Mouse (Mus musculus): ENCODE data around the gene Atxn10.

The Atxn10 gene

GRCm38 (mm10) chr15:85404739-85405138 is 68.7 kb downstream of the Atxn10 start:
- no peaks in the 10 kb centered on the region for H3K27me3 ChIP-seq (ENCODE audit: control insufficient read depth, insufficient read depth, low read length, poor library complexity, severe bottlenecking)
- no peak for DNase-seq (ENCODE audit: low read depth, low spot score)
- H3K36me3 ChIP-seq (ENCODE audit: control insufficient read depth, insufficient read depth, low read length, poor library complexity, severe bottlenecking), result peaks cover 2% of the 10 kb centered on the region; the same call in 1 of the 2 replicates

GRCm38 (mm10) chr15:85405567-85405966 is 69.5 kb downstream of the Atxn10 start:
- H3K27me3 ChIP-seq (ENCODE audit: control insufficient read depth, insufficient read depth, low read length, poor library complexity, severe bottlenecking), result no peaks in the 10 kb centered on the region
- H3K36me3 ChIP-seq (ENCODE audit: control insufficient read depth, insufficient read depth, low read length, poor library complexity, severe bottlenecking), result peaks cover 2% of the 10 kb centered on the region; the same call in 1 of the 2 replicates
- DNase-seq (ENCODE audit: low read depth, low spot score), result no peak

- Histone ChIP-seq H3K36me3 (ENCODE audit: control insufficient read depth, insufficient read depth, low read length, poor library complexity, severe bottlenecking) (no peaks in the 10 kb centered on the region), H3K27me3 (ENCODE audit: control insufficient read depth, insufficient read depth, low read length, poor library complexity, severe bottlenecking) (no peaks in the 10 kb centered on the region)
- no peak for DNase-seq (ENCODE audit: low read depth, low spot score)
These were observed 70.8 kb downstream of the Atxn10 start for GRCm38 (mm10) chr15:85406846-85407245.

- no peaks in the 10 kb centered on the region for H3K27me3 ChIP-seq (ENCODE audit: control insufficient read depth, insufficient read depth, low read length, poor library complexity, severe bottlenecking)
- no peaks in the 10 kb centered on the region for H3K36me3 ChIP-seq (ENCODE audit: control insufficient read depth, insufficient read depth, low read length, poor library complexity, severe bottlenecking)
- no peak for DNase-seq (ENCODE audit: low read depth, low spot score)
These were observed 71.3 kb downstream of the Atxn10 start for GRCm38 (mm10) chr15:85407342-85407741.

- peak; percentile 41 for DNase-seq (ENCODE audit: low read depth, low spot score)
- Histone ChIP-seq H3K36me3 (ENCODE audit: control insufficient read depth, insufficient read depth, low read length, poor library complexity, severe bottlenecking) (no peaks in the 10 kb centered on the region), H3K27me3 (ENCODE audit: control insufficient read depth, insufficient read depth, low read length, poor library complexity, severe bottlenecking) (no peaks in the 10 kb centered on the region)
These were observed 72.7 kb downstream of the Atxn10 start for GRCm38 (mm10) chr15:85408790-85409189.

GRCm38 (mm10) chr15:85409245-85409783 is 73.3 kb downstream of the Atxn10 start:
- Histone ChIP-seq H3K27me3 (ENCODE audit: control insufficient read depth, insufficient read depth, low read length, poor library complexity, severe bottlenecking) (no peaks in the 10 kb centered on the region), H3K36me3 (ENCODE audit: control insufficient read depth, insufficient read depth, low read length, poor library complexity, severe bottlenecking) (no peaks in the 10 kb centered on the region)
- no peak for DNase-seq (ENCODE audit: low read depth, low spot score)

GRCm38 (mm10) chr15:85409836-85410235 is 73.8 kb downstream of the Atxn10 start:
- no peak for DNase-seq (ENCODE audit: low read depth, low spot score)
- H3K36me3 ChIP-seq (ENCODE audit: control insufficient read depth, insufficient read depth, low read length, poor library complexity, severe bottlenecking), result no peaks in the 10 kb centered on the region
- no peaks in the 10 kb centered on the region for H3K27me3 ChIP-seq (ENCODE audit: control insufficient read depth, insufficient read depth, low read length, poor library complexity, severe bottlenecking)

GRCm38 (mm10) chr15:85414620-85415019 is 78.6 kb downstream of the Atxn10 start:
- DNase-seq (ENCODE audit: low read depth, low spot score), result no peak
- H3K36me3 ChIP-seq (ENCODE audit: control insufficient read depth, insufficient read depth, low read length, poor library complexity, severe bottlenecking), result no peaks in the 10 kb centered on the region
- no peaks in the 10 kb centered on the region for H3K27me3 ChIP-seq (ENCODE audit: control insufficient read depth, insufficient read depth, low read length, poor library complexity, severe bottlenecking)

GRCm38 (mm10) chr15:85420686-85421085 is 84.6 kb downstream of the Atxn10 start:
- no peak for DNase-seq (ENCODE audit: low read depth, low spot score)
- Histone ChIP-seq H3K36me3 (ENCODE audit: control insufficient read depth, insufficient read depth, low read length, poor library complexity, severe bottlenecking) (no peaks in the 10 kb centered on the region), H3K27me3 (ENCODE audit: control insufficient read depth, insufficient read depth, low read length, poor library complexity, severe bottlenecking) (no peaks in the 10 kb centered on the region)

- no peaks in the 10 kb centered on the region for H3K36me3 ChIP-seq (ENCODE audit: control insufficient read depth, insufficient read depth, low read length, poor library complexity, severe bottlenecking)
- DNase-seq (ENCODE audit: low read depth, low spot score), result no peak
- H3K27me3 ChIP-seq (ENCODE audit: control insufficient read depth, insufficient read depth, low read length, poor library complexity, severe bottlenecking), result no peaks in the 10 kb centered on the region
These were observed 88.2 kb downstream of the Atxn10 start for GRCm38 (mm10) chr15:85424197-85424596.

- DNase-seq (ENCODE audit: low read depth, low spot score), result no peak
- Histone ChIP-seq H3K27me3 (ENCODE audit: control insufficient read depth, insufficient read depth, low read length, poor library complexity, severe bottlenecking) (no peaks in the 10 kb centered on the region), H3K36me3 (ENCODE audit: control insufficient read depth, insufficient read depth, low read length, poor library complexity, severe bottlenecking) (no peaks in the 10 kb centered on the region)
These were observed 92.1 kb downstream of the Atxn10 start for GRCm38 (mm10) chr15:85428140-85428539.

- peaks cover 6% of the 10 kb centered on the region; the same call in 1 of the 2 replicates for H3K36me3 ChIP-seq (ENCODE audit: control insufficient read depth, insufficient read depth, low read length, poor library complexity, severe bottlenecking)
- H3K27me3 ChIP-seq (ENCODE audit: control insufficient read depth, insufficient read depth, low read length, poor library complexity, severe bottlenecking), result no peaks in the 10 kb centered on the region
- no peak for DNase-seq (ENCODE audit: low read depth, low spot score)
These were observed 106.5 kb downstream of the Atxn10 start for GRCm38 (mm10) chr15:85442568-85442967.

- H3K27me3 ChIP-seq (ENCODE audit: control insufficient read depth, insufficient read depth, low read length, poor library complexity, severe bottlenecking), result no peaks in the 10 kb centered on the region
- no peak for DNase-seq (ENCODE audit: low read depth, low spot score)
- no peaks in the 10 kb centered on the region for H3K36me3 ChIP-seq (ENCODE audit: control insufficient read depth, insufficient read depth, low read length, poor library complexity, severe bottlenecking)
These were observed 110.6 kb downstream of the Atxn10 start for GRCm38 (mm10) chr15:85446652-85447051.

- H3K36me3 ChIP-seq (ENCODE audit: control insufficient read depth, insufficient read depth, low read length, poor library complexity, severe bottlenecking), result no peaks in the 10 kb centered on the region
- DNase-seq (ENCODE audit: low read depth, low spot score), result no peak
- no peaks in the 10 kb centered on the region for H3K27me3 ChIP-seq (ENCODE audit: control insufficient read depth, insufficient read depth, low read length, poor library complexity, severe bottlenecking)
These were observed 120.8 kb downstream of the Atxn10 start for GRCm38 (mm10) chr15:85456891-85457290.

GRCm38 (mm10) chr15:85457838-85458237 is 121.8 kb downstream of the Atxn10 start:
- DNase-seq (ENCODE audit: low read depth, low spot score), result no peak
- H3K27me3 ChIP-seq (ENCODE audit: control insufficient read depth, insufficient read depth, low read length, poor library complexity, severe bottlenecking), result no peaks in the 10 kb centered on the region
- peaks cover 3% of the 10 kb centered on the region; the same call in 1 of the 2 replicates for H3K36me3 ChIP-seq (ENCODE audit: control insufficient read depth, insufficient read depth, low read length, poor library complexity, severe bottlenecking)

GRCm38 (mm10) chr15:85458631-85459082 is 122.6 kb downstream of the Atxn10 start:
- Histone ChIP-seq H3K36me3 (ENCODE audit: control insufficient read depth, insufficient read depth, low read length, poor library complexity, severe bottlenecking) (peaks cover 3% of the 10 kb centered on the region; the same call in 1 of the 2 replicates), H3K27me3 (ENCODE audit: control insufficient read depth, insufficient read depth, low read length, poor library complexity, severe bottlenecking) (no peaks in the 10 kb centered on the region)
- no peak for DNase-seq (ENCODE audit: low read depth, low spot score)

All from splenic B cell, adult 2 months (primary cell).